Mouse (Mus musculus) MEL (cell line): ENCODE measurements around the gene Vtcn1. TPM values are rescaled to one million over a fixed set of nuclear protein-coding genes. Genes with fewer than 3 reads are reported as not detected.

ENCODE experiments used
- DNase-seq: peaks from one replicate; pipeline ENCODE4 v3.0.0; 2011; ENCODE audit warnings: low read depth, low spot score
- H3K27ac ChIP-seq: 2 replicates; pipeline ENCODE4 v1.5.1; 2012; ENCODE audit warnings: low read depth, mild to moderate bottlenecking, control low read depth, low read length, moderate library complexity; ENCODE audit not compliant: control insufficient read depth
- H3K27me3 ChIP-seq, 2 experiments: fragments of 150-350 bp in 1 of 2; sonication (generic) in 1 of 2; 2 replicates each; pipeline ENCODE4 v1.6.1; 2012; ENCODE audit warnings: low read length in 2 of 2, mild to moderate bottlenecking in 2 of 2, improper control_type of control experiment in 1 of 2, moderate library complexity in 1 of 2; ENCODE audit not compliant: insufficient read depth in 2 of 2, control insufficient read depth in 1 of 2
- H3K36me3 ChIP-seq, 2 experiments: 2 replicates each; pipeline ENCODE4 v1.6.1; 2012 to 2014; ENCODE audit warnings: low read length in 2 of 2, improper control_type of control experiment in 1 of 2, inconsistent platforms in 1 of 2, mild to moderate bottlenecking in 1 of 2; ENCODE audit not compliant: insufficient read depth in 2 of 2, control insufficient read depth in 1 of 2
- H3K4me1 ChIP-seq, 2 experiments: fragments of 150-350 bp in 1 of 2; sonication (generic) in 1 of 2; 2 replicates each; pipeline ENCODE4 v1.6.1; 2012; ENCODE audit warnings: low read length in 2 of 2, improper control_type of control experiment in 1 of 2, mild to moderate bottlenecking in 1 of 2; ENCODE audit not compliant: insufficient read depth in 2 of 2, control insufficient read depth in 1 of 2
- H3K4me3 ChIP-seq, 2 experiments: fragments of 150-350 bp in 1 of 2; sonication (generic) in 1 of 2; 2 replicates each; pipeline ENCODE4 v1.5.1; 2012; ENCODE audit warnings: low read depth in 2 of 2, low read length in 2 of 2, mild to moderate bottlenecking in 2 of 2, moderate library complexity in 2 of 2, control low read depth in 1 of 2, improper control_type of control experiment in 1 of 2; ENCODE audit not compliant: control insufficient read depth in 1 of 2, insufficient read depth in 1 of 2
- H3K79me2 ChIP-seq: 2 replicates; pipeline ENCODE4 v1.6.1; 2012; ENCODE audit warnings: mild to moderate bottlenecking, low read length, moderate library complexity; ENCODE audit not compliant: control insufficient read depth, poor library complexity, insufficient read depth
- H3K9ac ChIP-seq: 2 replicates; pipeline ENCODE4 v1.6.1; 2012; ENCODE audit warnings: low read depth, mild to moderate bottlenecking, control low read depth, low read length, moderate library complexity; ENCODE audit not compliant: control insufficient read depth, poor library complexity, severe bottlenecking
- H3K9me3 ChIP-seq: fragments of 150-350 bp; sonication (generic); replicated peaks from 2 replicates; pipeline ENCODE4 v1.6.1; 2012; ENCODE audit warnings: mild to moderate bottlenecking, low read length, improper control_type of control experiment, moderate library complexity; ENCODE audit not compliant: insufficient read depth
- GATA1 ChIP-seq: IDR thresholded peaks from 2 replicates; pipeline ENCODE4 v1.6.1; 2011; ENCODE audit warnings: low read depth, low read length, improper control_type of control experiment
- KAT2A ChIP-seq: conservative IDR thresholded peaks from 2 replicates; pipeline ENCODE4 v1.6.1; 2012; ENCODE audit warnings: low read depth, low read length, improper control_type of control experiment, inconsistent platforms
- MAFK ChIP-seq: IDR thresholded peaks from 2 replicates; pipeline ENCODE4 v1.6.1; 2011; ENCODE audit warnings: low read depth, mild to moderate bottlenecking, low read length, improper control_type of control experiment, borderline replicate concordance
- MAX ChIP-seq: IDR thresholded peaks from 2 replicates; pipeline ENCODE4 v1.6.1; 2011; ENCODE audit warnings: low read length, improper control_type of control experiment
- MAZ ChIP-seq: IDR thresholded peaks from 2 replicates; pipeline ENCODE4 v1.6.1; 2012; ENCODE audit warnings: low read depth, mild to moderate bottlenecking, inconsistent platforms, low read length, improper control_type of control experiment
- MEF2A ChIP-seq: IDR thresholded peaks from 2 replicates; pipeline ENCODE4 v1.6.1; 2014; ENCODE audit warnings: low read depth, mild to moderate bottlenecking, inconsistent platforms, low read length, improper control_type of control experiment; ENCODE audit not compliant: poor library complexity, insufficient replicate concordance, severe bottlenecking; ENCODE audit errors: extremely low read depth
- MYC ChIP-seq: IDR thresholded peaks from 2 replicates; pipeline ENCODE4 v1.6.1; 2011; ENCODE audit warnings: low read depth, mild to moderate bottlenecking, low read length, improper control_type of control experiment, moderate library complexity
- NRF1 ChIP-seq: IDR thresholded peaks from 2 replicates; pipeline ENCODE4 v1.6.1; 2014; ENCODE audit warnings: low read depth, mild to moderate bottlenecking, inconsistent platforms, low read length, improper control_type of control experiment, moderate library complexity; ENCODE audit not compliant: poor library complexity, insufficient read depth, severe bottlenecking
- POLR2A ChIP-seq, 2 experiments: IDR thresholded peaks; 2 replicates each; pipeline ENCODE4 v1.6.1; 2011 to 2012; ENCODE audit warnings: low read length in 2 of 2, mild to moderate bottlenecking in 2 of 2, control low read depth in 1 of 2, improper control_type of control experiment in 1 of 2, low read depth in 1 of 2, moderate library complexity in 1 of 2; ENCODE audit not compliant: control insufficient read depth in 1 of 2, insufficient read depth in 1 of 2, poor library complexity in 1 of 2
- POLR2AphosphoS2 ChIP-seq: IDR thresholded peaks from 2 replicates; pipeline ENCODE4 v1.6.1; 2011; ENCODE audit warnings: low read length, improper control_type of control experiment
- RAD21 ChIP-seq: IDR thresholded peaks from 2 replicates; pipeline ENCODE4 v1.6.1; 2011; ENCODE audit warnings: mild to moderate bottlenecking, low read depth, low read length, improper control_type of control experiment
- SIN3A ChIP-seq: IDR thresholded peaks from 2 replicates; pipeline ENCODE4 v1.6.1; 2012; ENCODE audit warnings: low read length, improper control_type of control experiment, inconsistent platforms
- SMC3 ChIP-seq: IDR thresholded peaks from 2 replicates; pipeline ENCODE4 v1.6.1; 2011; ENCODE audit warnings: low read depth, low read length, improper control_type of control experiment
- TAL1 ChIP-seq: IDR thresholded peaks from 2 replicates; pipeline ENCODE4 v1.6.1; 2012; ENCODE audit warnings: mild to moderate bottlenecking, inconsistent platforms, low read length, moderate library complexity, mixed read lengths
- UBTF ChIP-seq: IDR thresholded peaks from 2 replicates; pipeline ENCODE4 v1.6.1; 2012; ENCODE audit warnings: low read depth, mild to moderate bottlenecking, inconsistent platforms, low read length, improper control_type of control experiment, moderate library complexity, borderline replicate concordance; ENCODE audit not compliant: insufficient read depth
- USF2 ChIP-seq, 2 experiments: IDR thresholded peaks; 2 replicates each; pipeline ENCODE4 v1.6.1; 2011 to 2012; ENCODE audit warnings: improper control_type of control experiment in 2 of 2, low read length in 2 of 2, borderline replicate concordance in 1 of 2, inconsistent platforms in 1 of 2, low read depth in 1 of 2, mild to moderate bottlenecking in 1 of 2; ENCODE audit not compliant: insufficient read depth in 1 of 2
- ZC3H11A ChIP-seq: IDR thresholded peaks from 2 replicates; pipeline ENCODE4 v1.6.1; 2012; ENCODE audit warnings: low read depth, mild to moderate bottlenecking, inconsistent platforms, low read length, improper control_type of control experiment
- ZMIZ1 ChIP-seq: IDR thresholded peaks from 2 replicates; pipeline ENCODE4 v1.6.1; 2012; ENCODE audit warnings: low read depth, mild to moderate bottlenecking, inconsistent platforms, low read length, improper control_type of control experiment, moderate library complexity
- ZNF384 ChIP-seq: IDR thresholded peaks from 2 replicates; pipeline ENCODE4 v1.6.1; 2012; ENCODE audit warnings: low read depth, mild to moderate bottlenecking, inconsistent platforms, low read length, improper control_type of control experiment
- polyA plus RNA-seq, 2 experiments: library from polyadenylated mRNA; stranded (reverse) in 1 of 2; unstranded in 1 of 2; fragments of >175 nt in 1 of 2; fragments of >200 nt in 1 of 2; gene quantifications; 2 replicates each; pipeline versions ENCODE4 v1.2.1 to v1.2.4; 2012; ENCODE audit warnings: low replicate concordance in 2 of 2, low read depth in 1 of 2; ENCODE audit not compliant: insufficient read length in 2 of 2, insufficient read depth in 1 of 2, missing spikeins in 1 of 2
- total RNA-seq: library from RNA; depleted of rRNA; stranded (reverse); fragments of 300-350 nt; gene quantifications from 2 replicates; pipeline ENCODE4 v1.2.3, GENCODE M21; 2012

Gene Vtcn1
- total and polyA plus RNA-seq, 3 experiments: not detected

GRCm38 (mm10) chr3:100858334-100859002, 33.2 kb downstream of the Vtcn1 start:
- H3K27ac ChIP-seq: no peak overlapping the region
- no peaks in the 10 kb centered on the region for H3K4me1 ChIP-seq
- no peaks in the 10 kb centered on the region for H3K9me3 ChIP-seq
- no peaks in the 10 kb centered on the region for H3K79me2 ChIP-seq
- H3K9ac ChIP-seq: no peak overlapping the region
- TF ChIP-seq UBTF (no peak), MAFK (no peak), USF2 (IDR thresholded peaks at IDR 0.05; ENCODE audit: borderline replicate concordance in 1 of 2, insufficient read depth in 1 of 2, low read depth in 1 of 2, low read length in 2 of 2) (no peak), MEF2A (no peak), ZNF384 (no peak), GATA1 (no peak), SMC3 (no peak), MYC (no peak), ZC3H11A (no peak)
- peaks cover 0 to 1% of the 10 kb centered on the region in 2 experiments; a peak in 1 of 4 replicates for H3K27me3 ChIP-seq
- H3K4me3 ChIP-seq: no peak overlapping the region
- no peaks in the 10 kb centered on the region for H3K36me3 ChIP-seq
- no peak for DNase-seq

- TF ChIP-seq MAX: no peak
- TF ChIP-seq MAZ: no peak
- TF ChIP-seq KAT2A: no peak
- no peak for TF ChIP-seq USF2 (IDR thresholded peaks at IDR 0.05; ENCODE audit: borderline replicate concordance in 1 of 2, insufficient read depth in 1 of 2, low read depth in 1 of 2, low read length in 2 of 2)
- no peak for TF ChIP-seq RAD21
- TF ChIP-seq MYC: no peak
- TF ChIP-seq TAL1: no peak
- TF ChIP-seq POLR2AphosphoS2: no peak
- TF ChIP-seq ZNF384: no peak
- no peak for TF ChIP-seq SMC3
- TF ChIP-seq POLR2A (IDR thresholded peaks at IDR 0.05; ENCODE audit: control insufficient read depth in 1 of 2, insufficient read depth in 1 of 2, low read depth in 1 of 2, low read length in 2 of 2, poor library complexity in 1 of 2): no peak
- no peak for TF ChIP-seq NRF1
- TF ChIP-seq ZMIZ1: no peak
- no peak for TF ChIP-seq SIN3A
- TF ChIP-seq GATA1: no peak
- TF ChIP-seq, all 39 proteins: peak for 0
- H3K79me2 ChIP-seq: no peaks in the 10 kb centered on the region
These were observed 36.3 kb downstream of the Vtcn1 start for GRCm38 (mm10) chr3:100861307-100862303.

More at GRCm38 (mm10) chr3:100861307-100862303, 36.3 kb downstream of the Vtcn1 start:
- Histone ChIP-seq H3K4me3 (no peak overlapping the region), H3K36me3 (no peaks in the 10 kb centered on the region), H3K9me3 (no peaks in the 10 kb centered on the region), H3K9ac (no peak overlapping the region), H3K27me3 (no peaks in the 10 kb centered on the region; a peak in 1 of 4 replicates), H3K4me1 (no peaks in the 10 kb centered on the region), H3K27ac (no peak overlapping the region)
- DNase-seq: no peak
